Mouse (Mus musculus) midbrain, embryonic 16.5 days (tissue): Measurements from ENCODE around the gene Tmem63c. TPM values are rescaled to one million over a fixed set of nuclear protein-coding genes. Genes with fewer than 3 reads are reported as not detected.

ENCODE experiments used
- ATAC-seq: fragments of 200-750 bp; cut with Nextera tagmentation; 2 replicates; pipeline ENCODE4 v1.8.0; 2017; ENCODE audit warnings: moderate TSS enrichment
- H3K27ac ChIP-seq: fragments of 300-500 bp; sonication (generic); 2 replicates; pipeline ENCODE4 v1.5.1; 2014; ENCODE audit warnings: mild to moderate bottlenecking, low read length, mixed read lengths
- H3K27me3 ChIP-seq: fragments of 300-500 bp; sonication (generic); 2 replicates; pipeline ENCODE4 v1.6.1; 2014; ENCODE audit warnings: low read depth, low read length, mixed read lengths; ENCODE audit not compliant: control insufficient read depth, insufficient read depth
- H3K36me3 ChIP-seq: fragments of 300-500 bp; sonication (generic); 2 replicates; pipeline ENCODE4 v1.6.1; 2014; ENCODE audit warnings: mild to moderate bottlenecking, low read length, moderate library complexity, mixed read lengths; ENCODE audit not compliant: control insufficient read depth, insufficient read depth
- H3K4me1 ChIP-seq: fragments of 300-500 bp; sonication (generic); 2 replicates; pipeline ENCODE4 v1.6.1; 2014; ENCODE audit warnings: mild to moderate bottlenecking, low read length, mixed read lengths; ENCODE audit not compliant: control insufficient read depth, insufficient read depth
- H3K4me2 ChIP-seq: fragments of 300-500 bp; sonication (generic); 2 replicates; pipeline ENCODE4 v1.6.1; 2014; ENCODE audit warnings: mild to moderate bottlenecking, low read length, mixed read lengths
- H3K4me3 ChIP-seq: fragments of 300-500 bp; sonication (generic); 2 replicates; pipeline ENCODE4 v1.5.1; 2014; ENCODE audit warnings: low read depth, mild to moderate bottlenecking, low read length, moderate library complexity, mixed read lengths
- H3K9ac ChIP-seq: fragments of 300-500 bp; sonication (generic); 2 replicates; pipeline ENCODE4 v1.6.1; 2014; ENCODE audit warnings: low read depth, low read length, mixed read lengths
- H3K9me3 ChIP-seq: fragments of 300-500 bp; sonication (generic); replicated peaks from 2 replicates; pipeline ENCODE4 v1.6.1; 2014; ENCODE audit warnings: mild to moderate bottlenecking, low read length, mixed read lengths; ENCODE audit not compliant: control insufficient read depth, poor library complexity, severe bottlenecking
- WGBS: fragments of 180-500 bp; shearing (Covaris S2); extraction: QIAGEN DNeasy Blood & Tissue Kit; methylation state at CpG from one replicate; pipeline ENCODE4 v1.1.7; 2014; 5-methylcytosine and 5-hydroxymethylcytosine counted together
- polyA plus RNA-seq: library from polyadenylated mRNA; unstranded; fragments of >200 nt; fragmentation: Nextera tagmentation; extraction: Ambion mirVana; gene quantifications from 2 replicates; pipeline ENCODE4 v1.2.1, GENCODE M21; 2015

Tmem63c gene
- polyA plus RNA-seq, 1 experiment from 2014 or later, result 13.7 TPM

DNA sequence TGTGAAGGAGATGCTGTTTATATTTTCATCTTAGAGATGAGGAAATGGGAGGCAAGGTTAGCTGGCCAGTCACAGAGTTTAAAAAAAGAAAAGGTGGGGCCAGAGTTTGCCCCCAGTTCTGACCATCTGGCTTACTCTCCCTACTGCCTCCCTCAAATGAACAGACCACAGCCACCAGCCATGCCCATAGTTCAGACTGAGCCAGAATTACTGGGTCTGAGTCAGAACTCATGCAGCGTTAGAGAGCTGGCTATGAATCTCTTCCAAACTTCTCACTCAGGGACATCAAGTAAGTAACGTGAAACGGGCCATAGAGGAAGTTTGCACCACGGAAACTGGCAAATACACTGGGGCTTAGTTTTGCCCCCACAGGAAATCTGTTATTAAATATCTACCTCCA is 83.7 kb downstream of the Tmem63c start:
- Histone ChIP-seq H3K9ac (no peak overlapping the region), H3K4me3 (no peak overlapping the region), H3K36me3 (peaks cover 2% of the 10 kb centered on the region; the same call in 1 of the 2 replicates), H3K27ac (no peak overlapping the region), H3K27me3 (peaks cover 9% of the 10 kb centered on the region; the same call in 1 of the 2 replicates), H3K4me2 (no peak overlapping the region), H3K9me3 (no peaks in the 10 kb centered on the region), H3K4me1 (peaks cover 6% of the 10 kb centered on the region)
- no peak for ATAC-seq
- 92% methylated on average over 4 of the region's 4 CpGs for WGBS

DNA sequence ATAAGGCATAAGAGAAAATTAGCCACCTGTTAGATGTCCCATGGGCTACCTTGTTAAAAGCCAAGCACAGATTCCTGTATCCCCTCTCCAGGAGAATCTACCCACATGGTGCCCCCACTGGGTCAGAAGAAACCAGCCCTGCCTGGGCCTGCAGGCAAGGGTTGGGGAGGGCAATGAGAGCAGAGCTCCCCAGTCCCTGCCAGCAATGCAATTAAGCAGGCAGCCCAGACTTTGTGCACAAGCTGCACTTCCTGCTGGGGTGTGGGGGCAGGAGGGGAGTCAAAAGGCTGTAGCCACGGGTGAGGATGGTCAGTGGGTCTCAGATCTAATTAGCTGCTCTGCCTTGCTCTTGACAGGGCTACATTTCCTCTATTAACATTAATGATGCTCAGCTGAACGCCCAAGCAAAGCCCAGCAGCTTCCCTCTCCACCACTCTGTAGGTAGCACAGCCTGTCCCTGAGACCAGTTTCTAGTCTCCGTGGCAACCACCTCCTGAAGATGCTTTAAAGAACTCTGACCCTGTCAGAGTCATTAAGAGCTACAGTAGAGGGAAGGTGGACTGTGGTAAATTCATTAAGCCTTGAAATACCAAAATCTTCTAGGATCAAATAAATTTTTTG is 86.3 kb downstream of the Tmem63c start:
- ATAC-seq, result peak; percentile 76
- Histone ChIP-seq H3K4me3 (no peak overlapping the region), H3K27me3 (no peaks in the 10 kb centered on the region), H3K27ac (no peak overlapping the region), H3K9ac (no peak overlapping the region), H3K4me1 (no peaks in the 10 kb centered on the region), H3K36me3 (peaks cover 10% of the 10 kb centered on the region), H3K4me2 (no peak overlapping the region), H3K9me3 (no peaks in the 10 kb centered on the region)
- 27% methylated on average over 3 of the region's 3 CpGs for WGBS

GRCm38 (mm10) chr12:87121918-87122589 is 100.9 kb downstream of the Tmem63c start:
- H3K27me3 ChIP-seq, result no peaks in the 10 kb centered on the region
- no peaks in the 10 kb centered on the region for H3K9me3 ChIP-seq
- H3K4me1 ChIP-seq, result no peaks in the 10 kb centered on the region
- no peak for ATAC-seq
- 95% methylated on average over 4 of the region's 4 CpGs for WGBS
- no peak overlapping the region for H3K4me3 ChIP-seq
- H3K27ac ChIP-seq, result no peak overlapping the region
- H3K36me3 ChIP-seq, result peaks cover 15% of the 10 kb centered on the region; the same call in 1 of the 2 replicates
- no peak overlapping the region for H3K9ac ChIP-seq
- H3K4me2 ChIP-seq, result no peak overlapping the region

GRCm38 (mm10) chr12:87127256-87127655 is 106.1 kb downstream of the Tmem63c start:
- ATAC-seq, result no peak
- no peaks in the 10 kb centered on the region for H3K9me3 ChIP-seq

GRCm38 (mm10) chr12:87130224-87130623 is 109.1 kb downstream of the Tmem63c start:
- Histone ChIP-seq H3K27me3 (no peaks in the 10 kb centered on the region), H3K4me1 (no peaks in the 10 kb centered on the region), H3K9me3 (no peaks in the 10 kb centered on the region), H3K9ac (no peak overlapping the region), H3K4me2 (no peak overlapping the region), H3K27ac (no peak overlapping the region), H3K4me3 (no peak overlapping the region), H3K36me3 (peaks cover 11% of the 10 kb centered on the region; the same call in 1 of the 2 replicates)
- WGBS, result 93% methylated on average over 4 of the region's 4 CpGs
- ATAC-seq, result no peak

More at GRCm38 (mm10) chr12:87127256-87127655, 106.1 kb downstream of the Tmem63c start:
- Histone ChIP-seq H3K36me3 (peaks cover 13% of the 10 kb centered on the region; the same call in 1 of the 2 replicates), H3K9ac (no peak overlapping the region), H3K4me1 (no peaks in the 10 kb centered on the region), H3K27me3 (no peaks in the 10 kb centered on the region), H3K4me2 (no peak overlapping the region), H3K27ac (no peak overlapping the region), H3K4me3 (no peak overlapping the region)
- WGBS, result 46% methylated on average over 4 of the region's 4 CpGs

DNA sequence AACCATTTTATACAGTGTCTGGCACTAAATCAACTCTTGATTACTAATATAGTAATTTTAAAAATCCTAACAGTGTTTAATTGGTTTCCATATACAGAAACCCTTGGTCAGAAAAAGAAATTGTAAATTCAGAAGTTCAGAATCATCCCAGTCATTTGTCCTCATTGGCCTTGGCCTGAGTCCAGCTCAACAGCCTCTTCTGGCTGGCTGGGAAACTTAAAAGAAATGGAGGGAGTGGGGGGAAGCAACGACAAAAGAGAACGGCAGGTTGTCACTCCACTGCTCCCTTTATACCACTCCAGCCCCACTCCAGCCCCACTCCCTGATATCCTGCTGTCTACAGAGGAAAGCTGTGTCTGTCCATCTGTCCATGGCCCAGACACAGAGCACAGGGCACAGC is 110.0 kb downstream of the Tmem63c start:
- ATAC-seq, result no peak
- H3K27me3 ChIP-seq, result no peaks in the 10 kb centered on the region
- peaks cover 11% of the 10 kb centered on the region; the same call in 1 of the 2 replicates for H3K36me3 ChIP-seq
- H3K4me2 ChIP-seq, result no peak overlapping the region
- 40% methylated on average over 2 of the region's 2 CpGs for WGBS
- H3K9me3 ChIP-seq, result no peaks in the 10 kb centered on the region
- H3K4me3 ChIP-seq, result no peak overlapping the region
- H3K27ac ChIP-seq, result no peak overlapping the region
- H3K9ac ChIP-seq, result no peak overlapping the region
- H3K4me1 ChIP-seq, result no peaks in the 10 kb centered on the region

DNA sequence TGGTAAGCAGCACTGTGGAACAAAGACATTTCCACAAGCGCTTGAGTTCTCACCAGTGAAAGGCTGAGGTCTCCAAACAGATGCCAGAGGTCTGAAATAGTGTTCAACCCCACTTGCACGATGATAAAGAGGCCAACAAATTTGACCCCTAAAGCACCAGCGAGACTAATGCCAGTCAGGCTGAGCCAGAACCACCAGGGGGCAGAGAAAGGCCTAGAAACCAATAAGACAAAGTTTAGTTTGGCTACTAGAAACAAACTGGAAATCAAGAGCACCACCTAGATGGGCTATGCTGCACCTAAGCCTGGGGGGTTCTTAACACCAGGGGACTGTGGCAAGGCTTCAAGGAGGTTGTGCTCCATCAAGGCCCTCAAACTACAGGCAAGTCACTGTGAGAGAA is 110.5 kb downstream of the Tmem63c start:
- H3K9me3 ChIP-seq, result no peaks in the 10 kb centered on the region
- H3K4me3 ChIP-seq, result no peak overlapping the region
- no peak for ATAC-seq
- H3K9ac ChIP-seq, result no peak overlapping the region
- no peaks in the 10 kb centered on the region for H3K27me3 ChIP-seq
- H3K4me2 ChIP-seq, result no peak overlapping the region
- WGBS, result 52% methylated on average over 3 of the region's 3 CpGs
- no peaks in the 10 kb centered on the region for H3K4me1 ChIP-seq
- H3K27ac ChIP-seq, result no peak overlapping the region
- peaks cover 11% of the 10 kb centered on the region; the same call in 1 of the 2 replicates for H3K36me3 ChIP-seq

- WGBS, result 91% methylated on average over 6 of the region's 6 CpGs
- H3K36me3 ChIP-seq, result peaks cover 11% of the 10 kb centered on the region; the same call in 1 of the 2 replicates
Measured at GRCm38 (mm10) chr12:87132210-87132609, 111.1 kb downstream of the Tmem63c start.

DNA sequence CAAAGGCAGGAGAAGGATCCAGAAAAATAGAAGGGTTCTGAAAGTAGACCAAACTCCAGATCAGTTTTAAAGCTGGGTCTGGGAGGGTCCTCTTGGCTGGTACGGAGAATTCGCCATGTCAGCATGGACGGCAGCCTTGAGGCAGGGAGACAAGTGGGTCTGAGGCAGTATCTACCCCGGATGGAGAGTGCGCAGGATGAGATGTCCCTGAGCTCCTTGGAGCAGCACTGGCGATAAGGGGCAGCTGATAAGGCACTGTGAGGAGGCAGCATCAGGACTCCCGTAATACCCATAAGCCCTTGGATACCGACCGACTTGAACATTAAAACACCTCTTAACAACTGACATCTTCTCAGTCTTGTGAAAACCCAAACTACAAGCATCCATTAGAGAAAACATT is 111.6 kb downstream of the Tmem63c start:
- Histone ChIP-seq H3K9ac (no peak overlapping the region), H3K4me2 (no peak overlapping the region), H3K36me3 (peaks cover 10% of the 10 kb centered on the region; the same call in 1 of the 2 replicates), H3K27ac (no peak overlapping the region), H3K9me3 (no peaks in the 10 kb centered on the region), H3K4me3 (no peak overlapping the region), H3K4me1 (no peaks in the 10 kb centered on the region; the same call in 1 of the 2 replicates), H3K27me3 (no peaks in the 10 kb centered on the region)
- WGBS, result 95% methylated on average over 9 of the region's 9 CpGs
- no peak for ATAC-seq

More at GRCm38 (mm10) chr12:87132210-87132609, 111.1 kb downstream of the Tmem63c start:
- H3K4me2 ChIP-seq, result no peak overlapping the region
- no peak overlapping the region for H3K9ac ChIP-seq
- no peaks in the 10 kb centered on the region for H3K4me1 ChIP-seq
- no peaks in the 10 kb centered on the region for H3K9me3 ChIP-seq
- ATAC-seq, result no peak
- H3K27ac ChIP-seq, result no peak overlapping the region
- no peaks in the 10 kb centered on the region for H3K27me3 ChIP-seq
- H3K4me3 ChIP-seq, result no peak overlapping the region
